Mouse (Mus musculus) gastrocnemius, adult 2 months (tissue): ENCODE measurements around the gene Aoah. TPM values are rescaled to one million over a fixed set of nuclear protein-coding genes. Genes with fewer than 3 reads are reported as not detected.

Experiments used
- DNase-seq: peaks from one replicate; pipeline ENCODE4 v3.0.0; 2022
- H3K27ac ChIP-seq: fragments of 200-600 bp; 2 replicates; pipeline ENCODE4 v1.8.1; 2022; ENCODE audit warnings: mild to moderate bottlenecking
- H3K4me3 ChIP-seq: fragments of 200-600 bp; 2 replicates; pipeline ENCODE4 v1.8.1; 2022; ENCODE audit warnings: mild to moderate bottlenecking, moderate library complexity
- CTCF ChIP-seq: fragments of 200-600 bp; IDR thresholded peaks from 2 replicates; pipeline ENCODE4 v1.8.1; 2022; ENCODE audit warnings: antibody characterized with exemption, mild to moderate bottlenecking, moderate library complexity
- intact Hi-C: fragments of 180-260 bp; cut with DNase I; formaldehyde crosslinking; loops from one replicate; pipeline ENCODE4 v1.15.1; 2025
- total RNA-seq, 2 experiments: library from RNA; stranded (reverse); gene quantifications; 2 replicates each; pipeline ENCODE4 v1.2.3; 2021

Aoah gene
- total RNA-seq, 2 experiments from 2014 or later, result 0.22 TPM; not detected in 1

GRCm38 (mm10) chr13:21035981-21036380, 242.1 kb downstream of the Aoah start:
- DNase-seq, result no peak
- intact Hi-C loops, result no loop called here
- Histone ChIP-seq H3K27ac (no peak overlapping the region), H3K4me3 (no peak overlapping the region)
- TF ChIP-seq CTCF, result no peak

- no peak for TF ChIP-seq CTCF
These were observed 246.8 kb downstream of the Aoah start for GRCm38 (mm10) chr13:21040589-21041199.

GRCm38 (mm10) chr13:21050118-21050517, 256.2 kb downstream of the Aoah start:
- no peak overlapping the region for H3K4me3 ChIP-seq
- no peak overlapping the region for H3K27ac ChIP-seq
- intact Hi-C loops, result no loop called here
- peak; percentile 9; the same call in 1 of the 2 replicates for TF ChIP-seq CTCF
- DNase-seq, result no peak

More at GRCm38 (mm10) chr13:21040589-21041199, 246.8 kb downstream of the Aoah start:
- intact Hi-C loops, result no loop called here
- Histone ChIP-seq H3K27ac (no peak overlapping the region), H3K4me3 (no peak overlapping the region)
- no peak for DNase-seq

GRCm38 (mm10) chr13:21066021-21066420, 272.1 kb downstream of the Aoah start:
- Histone ChIP-seq H3K4me3 (no peak overlapping the region), H3K27ac (no peak overlapping the region)
- intact Hi-C loops, result no loop called here
- TF ChIP-seq CTCF, result no peak
- DNase-seq, result no peak

- intact Hi-C loops, result no loop called here
- Histone ChIP-seq H3K27ac (no peak within 1 kb of the TSS), H3K4me3 (no peak within 1 kb of the TSS)
- DNase-seq, result no peak
- no peak for TF ChIP-seq CTCF
These were observed 280.9 kb downstream of the Aoah start, which contains the start of gene Olfr1370 for GRCm38 (mm10) chr13:21074847-21075246. Olfr1370 (minus strand) TSS chr13:21074947.

GRCm38 (mm10) chr13:21082686-21083085, 288.8 kb downstream of the Aoah start:
- no peak overlapping the region for H3K27ac ChIP-seq
- no peak for TF ChIP-seq CTCF
- no peak overlapping the region for H3K4me3 ChIP-seq
- intact Hi-C loops, result no loop called here
- no peak for DNase-seq
